Mouse (Mus musculus): ENCODE results near the gene Mtnr1b. TPM values are rescaled to one million over a fixed set of nuclear protein-coding genes. Genes with fewer than 3 reads are reported as not detected.

Mtnr1b gene
- polyA plus RNA-seq (2014; fragmentation: Nextera tagmentation; extraction: Ambion mirVana), result not detected in 2 replicates

GRCm38 (mm10) chr9:15874506-15875160 is at the start of gene Mtnr1b:
Gene Mtnr1b (minus strand): TSS chr9:15874556.
- no peak within 1 kb of the TSS for H3K4me2 ChIP-seq
- WGBS, result 45% methylated on average over 19 of the region's 19 CpGs
- H3K9ac ChIP-seq, result no peak within 1 kb of the TSS
- no peak for ATAC-seq (ENCODE audit: insufficient read depth)
- H3K27me3 ChIP-seq (ENCODE audit: insufficient read depth, low read length), result peaks cover 7% of the 10 kb centered on the region
- H3K27ac ChIP-seq (ENCODE audit: low read depth), result no peak within 1 kb of the TSS
- no peak for DNase-seq
- TF ChIP-seq CTCF (IDR thresholded peaks at IDR 0.05; ENCODE audit: low read depth), result no peak
- no peaks in the 10 kb centered on the region for H3K36me3 ChIP-seq (ENCODE audit: insufficient read depth)
- no peaks in the 10 kb centered on the region for H3K9me3 ChIP-seq (ENCODE audit: low read depth, low read length)
- no peak within 1 kb of the TSS for H3K4me3 ChIP-seq (ENCODE audit: low read depth, low read length)
- H3K4me1 ChIP-seq (ENCODE audit: insufficient read depth), result no peaks in the 10 kb centered on the region

GRCm38 (mm10) chr9:15920271-15920670 is 45.9 kb upstream of the Mtnr1b start:
- 68% methylated on average over 4 of the region's 4 CpGs for WGBS
- no peaks in the 10 kb centered on the region for H3K4me1 ChIP-seq (ENCODE audit: insufficient read depth)
- no peak overlapping the region for H3K9ac ChIP-seq
- no peak overlapping the region for H3K27ac ChIP-seq (ENCODE audit: low read depth)
- H3K27me3 ChIP-seq (ENCODE audit: insufficient read depth, low read length), result no peaks in the 10 kb centered on the region
- no peak for TF ChIP-seq CTCF (IDR thresholded peaks at IDR 0.05; ENCODE audit: low read depth)
- H3K36me3 ChIP-seq (ENCODE audit: insufficient read depth), result no peaks in the 10 kb centered on the region
- H3K4me2 ChIP-seq, result no peak overlapping the region
- H3K9me3 ChIP-seq (ENCODE audit: low read depth, low read length), result no peaks in the 10 kb centered on the region
- ATAC-seq (ENCODE audit: insufficient read depth) (no peak), DNase-seq (no peak)
- H3K4me3 ChIP-seq (ENCODE audit: low read depth, low read length), result no peak overlapping the region

- Histone ChIP-seq H3K4me1 (ENCODE audit: insufficient read depth) (no peaks in the 10 kb centered on the region), H3K27me3 (ENCODE audit: insufficient read depth, low read length) (no peaks in the 10 kb centered on the region), H3K9ac (no peak overlapping the region), H3K27ac (ENCODE audit: low read depth) (no peak overlapping the region), H3K9me3 (ENCODE audit: low read depth, low read length) (no peaks in the 10 kb centered on the region), H3K4me2 (no peak overlapping the region), H3K4me3 (ENCODE audit: low read depth, low read length) (no peak overlapping the region), H3K36me3 (ENCODE audit: insufficient read depth) (no peaks in the 10 kb centered on the region)
- 56% methylated on average over 5 of the region's 5 CpGs for whole genome bisulfite sequencing
- ATAC-seq (ENCODE audit: insufficient read depth) (no peak), DNase-seq (peak; percentile 58)
- peak; percentile 54 for TF ChIP-seq CTCF (IDR thresholded peaks at IDR 0.05; ENCODE audit: low read depth)
Measured at GRCm38 (mm10) chr9:15919373-15920005, 45.1 kb upstream of the Mtnr1b start.

GRCm38 (mm10) chr9:15916600-15916999 is 42.2 kb upstream of the Mtnr1b start:
- H3K4me3 ChIP-seq (ENCODE audit: low read depth, low read length), result no peak overlapping the region
- no peak for DNase-seq
- H3K4me1 ChIP-seq (ENCODE audit: insufficient read depth), result no peaks in the 10 kb centered on the region
- no peak overlapping the region for H3K4me2 ChIP-seq
- no peaks in the 10 kb centered on the region for H3K9me3 ChIP-seq (ENCODE audit: low read depth, low read length)
- no peaks in the 10 kb centered on the region for H3K36me3 ChIP-seq (ENCODE audit: insufficient read depth)
- no peak for ATAC-seq (ENCODE audit: insufficient read depth)
- TF ChIP-seq CTCF (IDR thresholded peaks at IDR 0.05; ENCODE audit: low read depth), result no peak
- no peak overlapping the region for H3K27ac ChIP-seq (ENCODE audit: low read depth)
- no peak overlapping the region for H3K9ac ChIP-seq
- H3K27me3 ChIP-seq (ENCODE audit: insufficient read depth, low read length), result no peaks in the 10 kb centered on the region

GRCm38 (mm10) chr9:15912735-15913134 is 38.4 kb upstream of the Mtnr1b start:
- Histone ChIP-seq H3K27me3 (ENCODE audit: insufficient read depth, low read length) (no peaks in the 10 kb centered on the region), H3K9ac (no peak overlapping the region), H3K27ac (ENCODE audit: low read depth) (no peak overlapping the region), H3K9me3 (ENCODE audit: low read depth, low read length) (no peaks in the 10 kb centered on the region), H3K36me3 (ENCODE audit: insufficient read depth) (no peaks in the 10 kb centered on the region), H3K4me1 (ENCODE audit: insufficient read depth) (no peaks in the 10 kb centered on the region), H3K4me3 (ENCODE audit: low read depth, low read length) (no peak overlapping the region), H3K4me2 (no peak overlapping the region)
- no peak for ATAC-seq (ENCODE audit: insufficient read depth)
- DNase-seq, result no peak
- no peak for TF ChIP-seq CTCF (IDR thresholded peaks at IDR 0.05; ENCODE audit: low read depth)
- 33% methylated on average over 1 of the region's 1 CpGs for WGBS

- WGBS, result 59% methylated on average over 2 of the region's 2 CpGs
- ATAC-seq (ENCODE audit: insufficient read depth), result no peak
Measured at GRCm38 (mm10) chr9:15909397-15910113, 35.2 kb upstream of the Mtnr1b start.

More at GRCm38 (mm10) chr9:15909397-15910113, 35.2 kb upstream of the Mtnr1b start:
- Histone ChIP-seq H3K4me1 (ENCODE audit: insufficient read depth) (no peaks in the 10 kb centered on the region), H3K4me2 (no peak overlapping the region), H3K27ac (ENCODE audit: low read depth) (no peak overlapping the region), H3K9ac (no peak overlapping the region), H3K27me3 (ENCODE audit: insufficient read depth, low read length) (no peaks in the 10 kb centered on the region), H3K36me3 (ENCODE audit: insufficient read depth) (no peaks in the 10 kb centered on the region), H3K9me3 (ENCODE audit: low read depth, low read length) (no peaks in the 10 kb centered on the region), H3K4me3 (ENCODE audit: low read depth, low read length) (no peak overlapping the region)
- TF ChIP-seq CTCF (IDR thresholded peaks at IDR 0.05; ENCODE audit: low read depth), result no peak
- no peak for DNase-seq

Measured in lung, embryonic 14.5 days (tissue).